Mouse (Mus musculus) adrenal gland, postnatal 10 days (tissue): ENCODE measurements at regions not wholly inside any gene's neighbourhood (a gene's known extent, or its start where the extent isn't known, plus 50 kb on each side); places are given as distances from the start of the nearest gene placed in this dataset.

Source experiments
- DNase-seq: peaks from one replicate; pipeline ENCODE4 v3.0.0; 2021; ENCODE audit warnings: mixed read lengths

DNA sequence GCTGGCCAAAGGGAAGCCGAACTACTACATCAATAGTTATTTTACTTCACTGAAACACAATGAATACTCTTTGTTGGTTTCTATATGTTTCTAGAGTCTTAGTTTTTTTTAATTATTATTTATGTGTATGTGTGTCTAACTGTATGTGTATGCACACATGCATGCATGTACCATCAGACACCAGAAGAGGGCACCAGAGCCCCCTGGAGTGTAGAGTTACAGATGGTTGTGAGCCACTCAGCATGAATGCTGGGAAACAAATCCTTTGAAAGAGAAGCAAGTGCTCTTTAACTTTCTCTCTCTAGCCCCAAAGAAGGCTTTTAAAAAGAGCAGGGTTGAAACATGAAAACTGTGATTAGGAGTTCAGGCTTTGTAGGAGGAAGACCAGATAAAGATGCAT lies 290.7 kb downstream of the Sorl1 start:
- DNase-seq = no peak

- no peak for DNase-seq
Measured at GRCm38 (mm10) chr9:41827356-41827755, 296.7 kb downstream of the Sorl1 start.

- no peak for DNase-seq
Measured at GRCm38 (mm10) chr9:41821401-41821800, 302.7 kb downstream of the Sorl1 start.

- no peak for DNase-seq
Measured at GRCm38 (mm10) chr9:41817740-41818461, 306.2 kb downstream of the Sorl1 start.

- no peak for DNase-seq
Measured at GRCm38 (mm10) chr9:41815921-41816320, 308.2 kb downstream of the Sorl1 start.

DNA sequence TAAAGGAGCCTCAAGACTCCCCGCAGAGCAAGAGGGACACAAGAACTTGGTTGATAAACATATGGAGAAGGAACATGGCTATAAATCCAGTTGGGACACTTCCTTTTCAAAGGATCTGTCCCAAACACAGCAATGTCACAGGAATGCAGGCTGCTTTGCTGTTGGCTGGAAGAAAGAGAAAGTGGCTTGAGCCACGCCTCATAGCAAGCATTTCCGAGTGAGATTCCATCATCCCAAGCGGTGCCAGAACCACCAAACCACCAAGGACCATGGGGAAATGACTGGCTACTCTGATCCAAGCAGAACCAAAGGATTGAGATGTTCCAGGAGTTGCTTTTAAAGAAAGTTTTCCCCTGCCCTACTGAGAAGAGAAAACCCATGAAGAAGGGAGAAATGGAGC lies 314.8 kb downstream of the Sorl1 start:
- DNase-seq = peak; percentile 20

DNA sequence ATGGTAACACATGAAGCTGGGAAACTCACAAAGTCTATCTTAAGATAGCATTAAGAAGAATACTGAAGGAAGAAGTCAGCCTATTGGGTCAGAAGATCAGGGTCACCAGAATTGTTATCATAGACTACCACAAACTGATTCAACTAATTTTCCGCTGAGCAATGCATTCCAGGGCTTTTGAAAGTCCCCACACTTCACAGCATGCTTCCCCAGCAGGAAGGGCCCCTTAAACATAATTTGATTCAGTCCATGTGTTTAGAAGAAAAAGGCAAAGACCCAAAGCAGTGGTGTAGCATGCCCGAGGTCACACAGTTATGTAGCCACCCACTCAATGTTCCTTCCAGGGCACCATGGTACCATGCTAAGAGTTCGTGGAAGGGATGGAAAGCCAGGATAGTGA lies 315.3 kb downstream of the Sorl1 start:
- no peak for DNase-seq

DNA sequence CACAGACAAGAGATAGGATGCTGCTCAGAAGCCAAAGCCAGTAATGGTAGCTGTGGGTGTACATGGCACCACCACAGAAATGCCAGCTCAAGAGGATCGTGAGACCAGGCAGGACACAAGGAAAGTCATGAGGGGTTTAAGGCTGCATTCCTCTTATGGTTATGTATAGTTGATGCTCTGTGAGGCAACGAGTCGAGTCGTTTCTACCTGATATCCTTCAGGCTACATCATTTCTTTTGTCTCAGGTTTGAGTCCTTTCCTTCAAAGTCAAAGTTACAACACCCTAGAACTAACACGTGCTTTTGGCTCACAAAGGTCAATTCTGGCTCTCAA lies 317.8 kb downstream of the Sorl1 start:
- no peak for DNase-seq

- no peak for DNase-seq
Measured at GRCm38 (mm10) chr9:41805491-41806288, 318.4 kb downstream of the Sorl1 start.

DNA sequence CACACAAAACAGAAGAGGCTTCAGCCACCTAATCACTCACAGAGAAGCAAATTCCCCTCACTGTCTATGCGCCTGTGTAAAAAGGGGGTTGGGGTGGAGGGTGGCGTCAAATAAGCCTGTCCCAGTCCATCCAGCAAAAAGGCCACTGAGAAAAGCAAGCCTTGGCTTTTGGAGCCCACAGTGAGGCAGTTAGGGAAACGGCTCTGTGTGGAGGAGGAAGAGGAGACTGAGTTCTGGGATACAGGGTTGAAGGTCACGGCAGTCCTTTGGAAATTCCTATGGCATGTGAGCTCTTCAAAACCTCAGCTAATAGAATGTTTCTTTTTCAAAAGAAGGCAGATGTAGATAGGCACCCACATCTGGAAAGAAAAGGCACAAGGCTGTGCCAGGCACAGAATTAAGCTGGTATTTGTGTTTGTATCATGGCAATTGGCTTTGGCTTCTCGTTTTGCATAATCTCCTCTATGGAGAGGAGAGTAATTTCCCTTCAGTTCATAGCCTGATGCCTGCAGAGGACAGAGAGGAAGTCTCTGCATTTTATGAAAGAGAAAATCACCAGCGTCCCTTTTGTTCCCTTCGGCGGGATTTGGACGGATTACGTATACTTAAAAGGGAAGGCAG lies 319.3 kb downstream of the Sorl1 start:
- no peak for DNase-seq

GRCm38 (mm10) chr9:41803680-41804460 lies 320.2 kb downstream of the Sorl1 start:
- no peak for DNase-seq

DNA sequence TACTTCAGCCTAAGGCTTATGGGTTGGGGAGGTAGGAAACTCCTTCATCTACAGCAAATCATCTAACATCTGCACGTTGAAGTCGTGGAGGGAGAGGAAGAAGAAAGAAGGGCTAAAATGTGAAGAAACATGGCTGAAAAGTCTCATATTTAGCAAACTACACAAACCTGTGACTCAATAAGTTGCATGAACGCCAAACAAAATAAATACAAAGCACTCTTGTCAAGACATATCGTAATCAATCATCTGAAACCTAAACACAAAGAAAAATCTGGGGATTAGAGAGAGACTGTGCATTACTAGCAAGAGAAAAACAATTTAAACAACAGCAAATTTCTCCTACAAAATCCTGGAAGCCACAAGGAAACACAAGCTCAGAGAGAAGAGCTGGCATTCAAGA lies 322.7 kb downstream of the Sorl1 start:
- no peak for DNase-seq

DNA sequence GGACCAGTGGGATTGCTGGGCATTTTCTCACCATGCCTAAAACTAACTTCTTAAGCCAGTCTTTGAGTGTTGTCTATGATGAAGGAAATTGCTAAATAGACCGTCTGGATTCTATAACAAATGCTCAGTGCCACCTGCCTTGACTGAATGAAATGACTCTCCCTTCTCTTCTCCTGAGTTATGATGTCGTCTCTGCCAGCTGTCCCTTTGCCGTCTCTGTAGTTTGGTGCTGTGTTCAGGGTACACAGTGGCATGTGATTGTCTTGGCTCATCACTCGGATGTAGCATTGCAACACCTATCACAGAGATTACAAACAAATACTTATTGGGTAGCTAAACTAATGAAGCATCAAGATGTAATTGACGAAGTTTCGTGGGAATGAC lies 331.3 kb downstream of the Sorl1 start:
- no peak for DNase-seq

DNA sequence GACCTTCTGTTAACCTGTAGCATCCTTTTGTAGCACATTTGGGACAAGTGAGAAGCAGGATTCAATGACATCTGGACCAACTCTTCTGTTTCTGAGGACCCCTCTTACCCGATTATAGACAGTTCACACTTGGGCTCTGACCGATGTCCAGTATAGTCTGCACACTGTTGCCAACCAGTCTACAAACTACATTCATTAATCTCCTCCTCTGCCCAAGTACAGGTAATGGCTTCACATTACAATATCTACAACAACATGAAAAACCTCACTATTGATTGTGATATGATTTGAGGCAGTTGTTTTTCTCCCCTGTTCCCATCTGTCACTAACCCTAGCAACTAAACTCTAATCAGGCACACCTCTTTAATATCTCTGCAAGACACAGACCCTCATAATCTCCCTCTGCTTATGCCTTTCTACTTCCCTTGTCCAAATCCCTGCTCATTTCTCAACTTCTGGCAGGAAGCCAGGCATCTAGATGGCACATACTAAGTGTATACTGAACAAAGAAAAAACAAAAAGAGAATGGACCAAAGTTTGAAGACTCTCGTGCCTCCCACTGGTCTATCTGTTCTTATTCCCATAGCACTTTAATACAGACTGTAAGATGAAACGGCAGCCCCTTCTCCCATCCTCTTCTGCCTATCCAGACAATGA lies 331.8 kb downstream of the Sorl1 start:
- DNase-seq = peak; percentile 28

DNA sequence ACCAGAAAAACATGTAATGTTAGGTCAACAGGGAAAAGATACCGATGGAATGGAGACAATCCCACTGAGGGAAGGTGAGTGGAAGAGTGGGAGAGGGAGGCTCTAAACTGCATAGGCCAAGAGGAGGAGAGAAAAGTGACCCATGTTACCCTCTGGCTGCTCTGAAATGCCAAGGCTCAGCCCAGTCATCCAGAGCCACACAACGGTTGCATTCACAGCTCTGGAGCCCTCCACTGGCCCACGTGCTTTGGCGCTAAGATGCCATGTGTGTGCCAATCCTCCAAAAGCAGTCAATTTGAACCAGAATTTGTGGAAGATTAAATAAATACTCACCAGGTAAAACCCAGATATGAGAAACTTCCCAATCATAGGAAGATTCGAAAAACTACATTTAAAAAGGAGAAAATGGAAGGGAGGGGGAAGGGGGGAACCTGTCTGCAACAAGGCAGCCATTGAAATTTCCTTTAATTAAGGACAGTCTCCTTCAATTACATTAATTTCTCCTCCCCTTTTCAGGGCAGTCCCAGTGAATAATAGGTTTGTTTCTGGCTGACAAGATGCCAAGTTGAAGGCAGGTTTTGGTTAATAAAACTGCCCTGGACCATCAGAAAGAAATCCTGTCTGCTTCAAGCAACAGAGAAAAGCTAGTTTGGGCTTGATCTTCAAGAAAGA lies 332.5 kb downstream of the Sorl1 start:
- no peak for DNase-seq

DNA sequence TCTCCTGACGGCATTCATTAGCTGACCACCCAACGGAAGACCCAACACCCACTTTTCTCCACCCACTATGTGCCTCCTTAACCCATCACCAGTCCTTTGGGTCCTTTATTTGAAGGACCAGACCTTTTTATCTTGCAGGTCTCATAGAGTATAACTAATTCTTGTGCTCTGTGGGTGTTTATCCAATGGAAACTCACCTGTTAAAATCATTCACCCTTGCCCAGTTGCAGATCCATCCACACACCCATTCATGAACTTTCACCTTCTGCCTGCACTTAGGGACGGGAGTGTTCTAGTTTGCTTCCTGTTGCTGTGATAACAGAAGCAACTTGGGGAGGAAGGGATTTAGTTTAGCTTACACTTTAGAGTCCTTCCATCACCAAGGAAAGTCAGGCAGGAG lies 339.0 kb downstream of the Sorl1 start:
- no peak for DNase-seq

- no peak for DNase-seq
Measured at GRCm38 (mm10) chr9:41772281-41772902, 351.7 kb downstream of the Sorl1 start.

DNA sequence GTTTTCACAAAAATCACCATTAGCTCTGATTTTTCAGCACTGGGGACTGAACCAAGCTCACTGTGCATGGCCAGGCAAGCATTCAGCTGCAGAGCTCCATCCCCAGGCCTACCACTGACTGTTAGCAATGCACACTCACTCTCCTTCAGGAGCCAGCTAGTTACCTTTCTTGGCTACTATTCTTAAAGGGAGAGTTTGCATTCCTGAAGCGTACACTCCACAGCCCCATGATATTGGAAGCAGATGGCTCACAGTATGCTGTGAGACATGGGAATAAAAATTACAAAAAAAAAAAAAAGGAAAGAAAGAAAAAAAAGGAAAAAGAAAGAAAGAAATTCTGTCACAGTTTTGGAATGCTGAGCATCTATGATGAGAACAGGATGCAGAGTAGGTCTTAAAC lies 352.8 kb downstream of the Sorl1 start:
- DNase-seq = no peak

GRCm38 (mm10) chr9:41768316-41768715 lies 355.8 kb downstream of the Sorl1 start:
- DNase-seq = no peak

GRCm38 (mm10) chr9:41766533-41766920 lies 357.6 kb downstream of the Sorl1 start:
- DNase-seq = peak; percentile 70
